Mouse (Mus musculus) ovary, postnatal 14 days (tissue): ENCODE measurements around the gene Fmod.
A peak's percentile ranks its signal among the peaks of the same experiment; 100 is the strongest.

Experiments
- DNase-seq: peaks from one replicate; pipeline ENCODE4 v3.0.0; 2022; ENCODE audit warnings: low spot score

The Fmod gene

GRCm38 (mm10) chr1:134076789-134077188, 39.7 kb downstream of the Fmod start:
- DNase-seq = no peak

DNA sequence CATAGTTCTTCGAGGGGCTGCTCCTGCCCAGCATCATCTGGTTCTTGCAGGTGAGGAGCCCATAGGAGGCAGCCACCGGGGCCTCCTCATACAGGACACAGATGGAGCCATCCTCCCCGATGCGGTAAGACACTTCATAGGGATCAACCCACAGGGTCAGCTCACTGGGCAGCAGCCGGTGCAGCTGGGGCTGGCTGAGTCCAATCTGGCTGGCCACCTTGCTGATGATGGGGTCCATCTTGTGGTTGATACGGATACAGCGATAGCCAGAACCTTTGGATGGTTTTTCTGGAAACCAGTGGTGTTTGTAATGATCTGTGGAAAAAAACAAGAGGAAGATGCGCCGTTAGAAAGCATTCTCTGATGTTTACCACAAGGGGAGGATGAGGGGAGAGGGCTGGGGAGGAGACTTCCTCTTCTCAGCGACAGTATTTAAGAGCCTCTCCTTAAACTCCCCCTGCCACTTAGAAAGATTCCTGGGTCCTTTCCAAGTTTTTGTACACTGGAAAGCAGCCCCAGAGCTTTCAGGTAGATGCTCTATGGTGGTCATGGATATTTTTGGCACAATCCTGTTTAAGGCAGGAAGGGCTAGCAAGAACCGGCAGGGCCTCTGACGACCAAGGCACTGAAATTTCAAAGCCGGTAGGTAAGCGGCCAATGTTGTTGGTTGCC, 40.5 kb downstream of the Fmod start:
- no peak for DNase-seq

- no peak for DNase-seq
Measured at GRCm38 (mm10) chr1:134078061-134078795, 41.2 kb downstream of the Fmod start.

- DNase-seq = peak; percentile 93
Measured at GRCm38 (mm10) chr1:134078802-134079476, 41.9 kb downstream of the Fmod start, which contains the start of gene Btg2. Btg2 (minus strand) TSS chr1:134079120.

DNA sequence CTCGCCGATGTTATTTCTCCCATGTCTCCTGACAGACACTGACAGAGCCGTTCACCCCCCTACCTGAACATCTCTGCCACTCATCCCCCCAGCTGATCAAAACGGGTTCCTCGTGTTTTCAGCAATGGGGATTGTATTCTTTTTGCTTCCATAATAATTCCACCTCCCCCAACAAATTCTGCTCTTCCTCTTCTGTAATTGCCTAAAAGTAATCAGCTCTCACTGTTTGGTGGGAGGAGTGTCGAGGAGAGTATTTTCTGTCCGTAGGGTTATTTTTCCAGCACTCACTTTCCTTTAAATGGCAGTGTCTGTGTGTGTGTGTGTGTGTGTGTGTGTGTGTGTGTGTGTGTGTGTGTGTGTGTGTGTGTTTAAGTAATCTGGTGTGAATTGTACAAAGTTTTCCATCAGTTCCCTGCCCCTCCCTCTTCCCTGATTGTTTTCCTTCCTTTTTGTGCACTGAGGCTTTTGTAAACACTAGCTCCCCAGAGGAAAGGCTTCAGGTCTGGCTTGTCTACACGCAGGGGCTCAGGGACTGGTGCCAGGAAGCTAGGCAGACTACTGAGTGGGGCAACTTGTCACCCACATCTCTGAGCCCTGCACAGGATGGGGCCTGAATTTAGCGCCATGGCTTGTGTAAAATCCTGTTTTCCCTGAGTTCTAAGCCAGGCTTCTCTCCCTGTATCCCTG, 42.6 kb downstream of the Fmod start:
- no peak for DNase-seq

DNA sequence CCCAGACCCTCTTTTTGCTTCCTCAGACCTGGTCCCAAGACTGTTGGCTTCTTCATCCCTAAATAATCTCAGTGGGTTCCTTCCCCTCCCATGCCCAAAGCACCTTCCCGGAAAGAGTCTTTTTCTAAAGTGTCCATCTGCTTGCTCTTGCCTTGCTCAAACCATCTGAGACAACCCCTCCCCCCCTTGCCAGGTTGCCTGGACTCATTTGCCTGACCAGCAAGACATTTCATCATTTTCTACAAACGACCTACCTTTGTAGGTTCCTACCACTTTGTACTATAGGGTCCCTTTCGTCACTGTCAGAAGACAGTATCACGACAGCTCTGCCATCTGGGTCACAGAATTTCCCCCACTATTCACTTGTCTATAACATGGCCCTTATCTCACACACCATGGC, 43.4 kb downstream of the Fmod start:
- DNase-seq = no peak

DNA sequence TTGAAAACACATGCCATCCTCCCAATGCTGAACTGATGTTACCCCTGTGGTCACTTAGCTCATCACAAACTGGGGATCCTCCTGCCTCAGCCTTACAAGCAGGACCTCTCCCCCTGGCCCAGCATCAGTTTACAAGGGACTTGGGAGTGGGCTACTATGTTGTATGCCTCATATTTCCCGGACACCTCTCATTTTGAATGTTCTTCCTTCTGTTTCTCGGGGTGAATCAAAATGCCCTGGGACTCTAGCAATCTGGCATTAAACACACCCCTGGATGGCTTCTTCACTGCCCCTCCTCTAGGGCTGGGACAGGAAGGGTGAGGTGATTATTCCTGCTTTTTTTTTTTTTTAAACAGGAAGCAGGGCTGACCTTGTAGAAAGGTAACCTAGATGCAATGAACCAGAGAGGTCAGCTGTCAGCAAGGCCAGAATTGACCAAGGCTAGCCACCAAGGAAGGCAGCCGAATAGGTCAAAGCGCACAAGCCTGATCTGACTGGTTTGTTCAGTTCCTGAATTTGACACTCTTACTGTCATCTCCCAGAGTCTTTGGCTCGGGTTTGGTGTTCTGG, 43.9 kb downstream of the Fmod start:
- DNase-seq = no peak

- no peak for DNase-seq
Measured at GRCm38 (mm10) chr1:134082987-134083516, 46.0 kb downstream of the Fmod start.

DNA sequence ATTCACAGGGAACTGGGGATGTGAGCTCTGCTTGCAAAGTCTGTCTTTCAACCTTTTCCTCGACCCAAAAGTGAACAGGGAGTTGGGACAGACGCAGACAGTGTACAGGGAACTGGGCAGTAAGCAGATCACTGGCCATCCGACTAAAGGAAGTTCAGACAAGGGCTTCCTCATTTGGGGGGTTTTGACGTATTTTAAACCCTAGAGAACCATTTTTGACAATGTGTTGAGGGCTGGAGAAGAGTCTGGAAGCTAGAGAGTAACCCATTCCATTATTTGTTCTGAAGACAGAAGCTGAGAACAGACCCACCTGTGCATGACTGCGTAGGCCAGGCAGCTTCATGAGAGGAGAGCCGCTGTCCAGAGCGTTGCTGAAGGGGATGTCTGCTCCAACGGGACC, 46.6 kb downstream of the Fmod start:
- no peak for DNase-seq

- DNase-seq = no peak
Measured at GRCm38 (mm10) chr1:134084128-134084527, 47.1 kb downstream of the Fmod start.

GRCm38 (mm10) chr1:134086017-134086416, 49.0 kb downstream of the Fmod start:
- DNase-seq = no peak

DNA sequence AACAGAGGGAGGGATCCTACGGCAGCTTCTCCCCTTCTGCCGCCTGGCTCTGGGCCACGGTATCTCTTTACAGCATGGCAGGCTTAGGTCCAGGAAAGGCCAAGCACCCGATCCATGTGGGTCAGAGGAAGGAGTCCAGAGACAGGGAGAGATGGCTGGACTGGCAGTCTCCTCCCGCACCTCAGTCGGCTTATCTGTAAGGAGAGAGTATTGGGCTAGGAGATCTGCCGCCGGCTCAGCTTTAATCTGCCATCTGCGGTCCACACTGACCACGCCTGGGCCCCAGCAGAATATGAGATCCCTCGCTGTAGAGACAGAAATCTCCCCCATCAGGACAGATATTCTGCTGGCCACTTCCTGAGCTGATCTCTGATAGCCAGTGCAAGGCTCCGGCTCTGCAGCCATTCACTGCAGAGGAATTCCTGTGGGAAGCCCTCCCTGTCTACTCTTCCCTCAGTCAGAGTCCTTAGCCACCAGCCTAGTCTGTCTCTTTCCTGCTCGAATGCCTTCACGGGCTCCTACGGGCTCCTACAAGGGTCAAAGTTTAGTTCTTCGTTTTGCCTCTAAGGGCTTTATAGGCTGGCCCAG, 49.9 kb downstream of the Fmod start:
- no peak for DNase-seq

- no peak for DNase-seq
Measured at GRCm38 (mm10) chr1:134089074-134089473, 52.0 kb downstream of the Fmod start.

GRCm38 (mm10) chr1:134091851-134092250, 54.8 kb downstream of the Fmod start:
- no peak for DNase-seq

DNA sequence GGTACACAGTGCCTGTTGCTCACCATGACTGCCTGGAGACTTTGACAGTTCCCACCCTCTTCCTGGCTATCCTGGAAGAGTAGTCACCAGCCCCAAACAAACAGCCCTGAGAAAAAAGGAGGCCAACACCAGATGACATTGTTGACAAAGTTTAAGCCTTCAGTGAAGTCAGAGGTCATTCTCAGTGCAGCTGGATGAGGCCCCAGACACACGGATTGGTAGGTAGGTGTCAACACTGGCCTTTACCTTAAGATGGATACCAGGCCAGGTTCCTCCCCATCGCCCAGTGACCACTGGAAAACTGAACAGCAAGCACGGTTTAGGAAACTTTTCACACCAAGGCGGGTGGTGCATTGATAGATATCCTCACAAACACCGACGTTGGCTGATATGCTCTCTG, 55.3 kb downstream of the Fmod start:
- DNase-seq = no peak

- DNase-seq = peak; percentile 82
Measured at GRCm38 (mm10) chr1:134092852-134093770, 56.1 kb downstream of the Fmod start.

DNA sequence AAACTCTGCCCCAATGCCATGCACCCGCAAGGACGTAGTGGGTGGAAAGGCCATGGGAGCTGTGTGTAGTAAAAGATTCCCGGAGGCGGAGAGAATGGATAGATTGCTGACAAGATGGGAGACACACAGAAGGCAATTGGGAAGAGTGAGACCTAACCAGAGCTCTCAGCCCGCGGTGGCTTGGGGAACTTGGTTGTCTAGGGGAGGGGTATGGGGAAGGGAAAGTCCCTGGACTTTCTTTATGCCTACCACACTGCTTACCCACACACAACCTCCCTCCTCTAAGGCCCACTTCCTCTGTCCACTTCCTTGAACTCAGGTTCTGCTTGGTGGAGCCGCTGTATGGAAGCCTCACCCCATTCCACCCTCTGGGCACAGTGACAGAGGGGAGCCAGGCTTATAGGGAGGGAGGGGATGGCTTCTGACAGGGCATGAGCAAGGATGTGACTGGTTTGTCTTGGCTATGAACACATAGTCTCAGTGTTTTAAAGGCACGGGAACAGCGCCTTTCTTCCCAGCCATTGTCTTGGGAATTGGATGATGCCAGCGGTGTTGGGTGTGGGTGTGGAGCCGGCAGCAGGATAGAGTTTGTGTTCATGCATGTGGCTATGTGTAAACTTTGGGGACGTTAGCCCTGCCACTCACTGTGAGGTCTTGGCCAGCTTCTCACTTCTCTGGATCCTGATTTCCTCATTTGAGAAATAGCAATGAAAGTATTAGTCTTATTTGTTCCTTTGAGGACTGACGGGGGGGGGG, 56.9 kb downstream of the Fmod start:
- no peak for DNase-seq

- DNase-seq = no peak
Measured at GRCm38 (mm10) chr1:134095033-134095612, 58.1 kb downstream of the Fmod start.

DNA sequence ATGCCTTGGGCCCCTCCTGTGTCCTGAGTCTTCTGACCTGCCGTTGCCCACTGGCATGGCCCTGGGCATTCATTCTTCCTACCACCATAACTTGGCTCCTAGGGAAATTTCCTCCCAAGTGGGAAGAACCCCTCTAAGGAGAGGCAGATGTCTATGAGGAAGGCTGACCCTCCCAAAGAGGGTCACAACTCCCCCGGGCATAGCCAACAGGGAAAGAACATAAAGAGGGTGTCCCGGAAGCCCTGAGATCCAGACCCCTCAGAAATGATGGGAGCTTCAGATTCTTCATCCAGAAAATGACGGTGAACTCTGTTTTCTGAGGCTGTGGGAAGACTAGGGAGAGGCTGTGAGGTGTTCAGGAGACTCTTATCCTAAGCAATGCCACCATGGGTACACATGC, 58.7 kb downstream of the Fmod start:
- no peak for DNase-seq
